Mouse (Mus musculus) lung, adult 18-20 months (tissue): ENCODE measurements at regions not wholly inside any gene's neighbourhood (a gene's known extent, or its start where the extent isn't known, plus 50 kb on each side); places are given as distances from the start of the nearest gene placed in this dataset.

ENCODE experiments used
- DNase-seq, 2 experiments: peaks; one replicate each; pipeline ENCODE4 v3.0.0; 2022; ENCODE audit warnings: mixed read lengths in 2 of 2

DNA sequence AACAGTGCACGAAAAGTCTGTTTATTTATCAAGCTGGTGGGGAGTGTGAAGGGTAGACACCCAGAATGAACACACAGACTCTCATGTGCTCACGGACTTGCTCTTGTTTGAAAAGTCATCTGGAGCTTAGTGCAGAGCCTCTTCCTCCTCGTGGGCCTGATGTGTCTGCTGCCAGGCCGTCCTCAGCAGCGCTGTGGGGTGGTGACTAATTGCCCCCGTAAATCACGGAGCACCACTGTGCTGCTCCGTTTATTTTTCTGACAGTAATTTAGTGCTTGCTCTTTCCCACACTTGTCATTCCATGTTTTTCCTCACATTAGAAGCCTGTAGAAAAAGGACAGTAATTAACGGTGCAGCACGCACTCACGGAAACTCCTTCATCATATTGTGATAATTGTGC, 51.2 kb upstream of the Gm17304 start:
- DNase-seq: no peak

DNA sequence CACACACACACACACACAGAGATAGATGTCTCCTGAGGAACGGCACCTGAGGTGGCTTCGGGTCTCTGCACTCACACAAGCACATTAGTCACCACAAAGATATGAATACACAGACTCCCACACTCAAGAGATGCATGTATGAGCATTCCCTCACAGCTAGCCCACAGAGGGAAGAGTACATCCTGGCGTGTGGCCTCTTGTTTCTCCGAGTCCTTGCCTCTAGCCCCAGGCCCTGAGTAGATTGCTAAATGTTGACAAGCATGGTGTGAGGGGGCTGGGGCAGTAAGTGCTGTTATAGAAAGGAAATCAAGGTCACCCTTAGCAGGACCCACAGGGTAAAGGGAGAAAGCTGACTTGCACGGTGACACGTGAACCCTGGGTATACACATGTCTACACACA, 69.6 kb upstream of the Gm17304 start:
- DNase-seq: no peak

DNA sequence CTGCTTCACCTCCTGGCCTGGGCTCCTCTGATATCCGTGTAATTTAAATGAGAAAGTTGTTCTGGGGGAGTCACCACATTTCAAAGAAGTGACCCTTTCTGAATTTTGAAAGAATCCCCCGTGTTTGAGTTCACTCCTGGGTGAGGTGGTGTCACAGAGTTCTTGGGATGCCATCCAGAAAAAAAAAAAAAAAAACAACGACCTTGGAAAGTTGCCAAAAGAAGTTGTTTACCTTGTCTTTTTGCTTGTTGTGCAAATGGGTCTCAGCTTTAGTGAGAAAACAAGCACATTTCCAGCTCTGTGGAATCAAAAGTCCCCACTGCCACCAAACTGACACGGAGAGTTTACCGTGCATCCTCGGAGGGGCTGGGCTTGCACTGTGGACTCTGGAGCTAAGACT, 71.7 kb upstream of the Gm17304 start:
- DNase-seq: no peak

- DNase-seq: peak in 1 of 2 experiments; percentile 2
Measured at GRCm38 (mm10) chr5:106536068-106536467, 72.8 kb upstream of the Gm17304 start.

- DNase-seq: no peak
Measured at GRCm38 (mm10) chr5:106528811-106529210, 70.8 kb upstream of the Barhl2 start.

GRCm38 (mm10) chr5:106527364-106527985, 69.5 kb upstream of the Barhl2 start:
- DNase-seq: no peak

GRCm38 (mm10) chr5:106512423-106513089, 54.6 kb upstream of the Barhl2 start:
- DNase-seq: no peak

DNA sequence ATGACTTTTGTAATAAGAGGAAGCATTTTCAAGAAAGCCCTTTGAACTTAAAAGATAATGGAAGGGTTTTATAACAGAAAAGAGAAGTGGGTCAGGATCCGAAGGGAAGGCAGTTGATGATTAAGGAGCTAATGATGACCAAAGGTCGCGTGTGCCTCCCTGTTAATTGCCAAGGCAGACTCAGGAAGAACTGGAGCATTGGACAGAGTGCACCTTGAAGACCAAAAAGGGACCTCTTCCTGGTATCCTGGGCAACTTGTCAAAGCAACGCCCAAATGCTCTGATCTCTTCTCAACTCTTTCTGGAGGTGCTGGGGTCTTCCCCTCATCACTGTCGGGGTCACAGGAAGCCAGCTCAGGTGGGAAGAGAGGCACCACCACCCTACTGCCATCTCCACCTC, 49.9 kb upstream of the Barhl2 start:
- DNase-seq: no peak
